Mouse (Mus musculus): ENCODE data around the gene 9930104L06Rik. TPM values are rescaled to one million over a fixed set of nuclear protein-coding genes. Genes with fewer than 3 reads are reported as not detected.

Gene 9930104L06Rik
- polyA plus RNA-seq, 1 experiment from 2014 or later = 16.5 TPM

DNA sequence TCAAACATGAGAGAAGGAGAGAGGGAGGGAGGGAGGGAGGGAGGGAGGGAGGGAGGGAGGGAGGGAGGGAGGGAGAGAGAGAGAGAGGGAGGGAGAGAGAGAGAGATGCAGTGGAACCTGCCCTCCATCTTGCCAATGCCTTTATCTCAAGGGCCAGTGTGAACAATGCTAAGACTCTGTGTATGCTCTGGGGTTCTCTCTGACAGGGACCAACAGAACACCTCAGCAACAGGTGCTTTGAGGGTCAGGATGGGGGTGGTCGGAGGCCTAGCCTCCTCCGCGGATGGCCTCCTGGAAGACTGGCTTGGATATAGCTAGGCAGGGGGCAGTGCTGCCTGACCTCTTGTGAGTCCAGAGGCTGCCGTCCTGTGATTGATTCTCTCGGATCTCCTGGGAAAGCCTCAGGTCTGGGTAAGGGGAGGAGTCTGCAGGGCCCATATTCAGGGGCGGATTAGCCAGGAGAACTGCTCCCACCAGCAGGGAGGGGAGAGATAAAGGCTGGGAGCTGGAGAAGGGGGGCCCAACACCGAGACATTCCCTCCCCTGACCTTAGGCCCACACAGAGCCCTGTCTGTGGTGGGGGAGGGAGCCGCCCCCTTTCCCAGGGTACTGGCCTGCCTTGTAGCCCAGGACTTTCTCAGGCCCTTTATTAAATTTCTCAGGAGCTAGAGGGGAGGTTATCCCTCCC, 28.2 kb downstream of the 9930104L06Rik start:
- Histone ChIP-seq H3K4me3 (no peak overlapping the region), H3K9ac (no peak overlapping the region), H3K27ac (no peak overlapping the region), H3K4me1 (peaks cover 8% of the 10 kb centered on the region), H3K9me3 (no peaks in the 10 kb centered on the region), H3K27me3 (replicated peaks) (no peaks in the 10 kb centered on the region; the same call in 1 of the 2 replicates), H3K36me3 (no peaks in the 10 kb centered on the region), H3K4me2 (replicated peaks) (no peak overlapping the region)
- WGBS = 10% methylated on average over 8 of the region's 8 CpGs
- ATAC-seq (ENCODE audit: low FRiP score, low read depth) = no peak

DNA sequence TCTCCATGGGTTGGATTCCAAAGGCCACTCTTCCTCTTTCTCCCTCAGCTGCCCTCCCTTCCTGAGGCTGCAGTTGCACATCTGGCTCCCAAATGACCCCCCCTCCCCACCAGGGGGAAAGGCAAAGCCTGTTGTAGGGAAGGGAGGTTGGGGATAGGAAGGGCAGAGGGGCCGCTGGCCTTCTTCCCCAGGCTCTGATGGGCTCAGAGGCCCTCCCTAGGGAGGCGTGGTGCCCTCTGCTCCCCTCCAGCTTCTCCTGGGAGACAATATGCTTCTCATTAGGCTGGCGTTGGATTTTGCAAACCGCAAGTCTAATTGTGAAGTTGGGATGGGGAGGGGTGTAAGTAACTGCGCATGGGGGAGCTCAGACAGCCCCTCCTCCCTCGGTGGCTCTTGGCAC, 31.9 kb downstream of the 9930104L06Rik start:
- H3K4me3 ChIP-seq = no peak overlapping the region
- no peaks in the 10 kb centered on the region for H3K36me3 ChIP-seq
- peaks cover 8% of the 10 kb centered on the region for H3K4me1 ChIP-seq
- H3K9ac ChIP-seq = no peak overlapping the region
- no peak overlapping the region for H3K4me2 ChIP-seq (replicated peaks)
- H3K27ac ChIP-seq = no peak overlapping the region
- no peaks in the 10 kb centered on the region; the same call in 1 of the 2 replicates for H3K27me3 ChIP-seq (replicated peaks)
- WGBS = 69% methylated on average over 6 of the region's 6 CpGs
- no peaks in the 10 kb centered on the region for H3K9me3 ChIP-seq
- ATAC-seq (ENCODE audit: low FRiP score, low read depth) = no peak

DNA sequence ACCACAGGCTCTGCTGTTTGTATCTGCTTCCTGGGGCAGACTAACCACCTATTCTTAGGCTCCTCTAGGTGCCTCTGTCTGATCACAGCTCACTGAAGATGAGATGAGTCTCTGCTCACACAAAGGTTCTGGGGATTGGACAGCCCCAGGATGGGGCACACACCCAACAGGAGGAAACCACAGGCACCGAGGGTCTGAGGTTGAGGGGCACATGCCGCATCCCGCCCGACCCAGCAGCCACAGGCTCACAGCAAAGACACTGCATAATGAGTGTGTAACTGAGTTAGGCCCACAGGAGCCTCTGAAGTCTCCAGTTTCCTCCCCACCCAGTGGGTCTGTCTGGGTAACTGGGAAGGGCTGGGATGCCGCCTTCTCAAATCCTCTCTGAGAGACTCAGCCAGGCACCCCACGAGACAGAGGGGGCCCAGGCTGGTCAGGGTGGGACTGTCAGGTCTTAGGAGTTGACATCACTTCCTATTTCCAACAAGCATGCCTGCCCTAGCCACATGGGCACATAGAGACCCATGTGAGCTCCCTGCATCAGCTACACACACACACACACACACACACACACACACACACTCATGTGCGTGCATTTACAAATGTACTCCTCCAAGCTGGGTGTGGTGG, 32.5 kb downstream of the 9930104L06Rik start:
- peaks cover 8% of the 10 kb centered on the region for H3K4me1 ChIP-seq
- no peak for ATAC-seq (ENCODE audit: low FRiP score, low read depth)
- 86% methylated on average over 7 of the region's 7 CpGs for WGBS

DNA sequence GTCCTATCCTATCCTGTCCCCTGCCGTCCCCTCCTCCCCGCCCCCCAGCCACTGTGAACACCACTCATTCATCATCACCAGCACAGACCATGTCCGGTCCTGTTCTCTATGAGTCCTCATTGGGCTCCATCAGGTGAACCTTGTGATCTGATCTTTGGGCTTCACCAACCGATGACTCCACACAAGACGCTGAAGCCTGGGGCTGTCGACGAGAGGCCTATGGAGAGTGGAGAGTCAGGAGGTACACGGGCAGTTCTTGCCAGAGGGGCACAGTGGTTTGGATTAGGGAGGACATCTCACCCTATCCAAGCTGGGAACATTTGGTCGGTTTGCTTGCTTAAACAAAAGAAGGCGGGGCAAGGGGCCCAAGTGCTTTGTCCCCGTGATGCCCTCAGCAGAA, 33.3 kb downstream of the 9930104L06Rik start:
- H3K36me3 ChIP-seq = no peaks in the 10 kb centered on the region
- H3K9ac ChIP-seq = no peak overlapping the region
- 74% methylated on average over 11 of the region's 11 CpGs for WGBS
- ATAC-seq (ENCODE audit: low FRiP score, low read depth) = no peak
- H3K4me1 ChIP-seq = peaks cover 5% of the 10 kb centered on the region
- H3K4me3 ChIP-seq = no peak overlapping the region
- H3K9me3 ChIP-seq = no peaks in the 10 kb centered on the region
- H3K27me3 ChIP-seq (replicated peaks) = no peaks in the 10 kb centered on the region; the same call in 1 of the 2 replicates
- H3K4me2 ChIP-seq (replicated peaks) = no peak overlapping the region
- no peak overlapping the region for H3K27ac ChIP-seq

More for the DNA sequence above, 32.5 kb downstream of the 9930104L06Rik start:
- no peaks in the 10 kb centered on the region for H3K36me3 ChIP-seq
- no peaks in the 10 kb centered on the region for H3K9me3 ChIP-seq
- no peak overlapping the region for H3K4me2 ChIP-seq (replicated peaks)
- no peak overlapping the region for H3K27ac ChIP-seq
- no peaks in the 10 kb centered on the region; the same call in 1 of the 2 replicates for H3K27me3 ChIP-seq (replicated peaks)
- H3K9ac ChIP-seq = no peak overlapping the region
- H3K4me3 ChIP-seq = no peak overlapping the region

DNA sequence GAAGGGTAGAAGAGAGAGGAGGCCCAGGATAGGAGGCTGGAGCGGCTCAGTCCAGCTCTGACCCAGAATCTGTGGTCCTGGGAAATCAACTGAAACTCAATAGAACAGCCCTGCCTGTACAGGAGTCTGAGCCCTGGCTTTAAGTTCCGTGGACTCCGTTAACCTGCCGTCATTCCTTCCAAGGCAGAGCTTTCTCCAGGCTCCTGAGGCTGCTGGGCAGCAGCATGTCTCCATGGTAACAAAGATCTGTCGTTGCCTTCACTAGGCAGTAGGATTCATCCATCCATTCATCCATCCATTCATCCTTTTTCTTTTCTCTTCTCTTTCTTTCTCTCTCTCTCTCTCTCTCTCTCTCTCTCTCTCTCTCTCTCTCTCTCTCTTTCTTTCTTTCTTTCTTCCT, 33.8 kb downstream of the 9930104L06Rik start:
- 50% methylated on average over 5 of the region's 5 CpGs for WGBS
- no peaks in the 10 kb centered on the region for H3K36me3 ChIP-seq
- no peak overlapping the region for H3K27ac ChIP-seq
- ATAC-seq (ENCODE audit: low FRiP score, low read depth) = no peak
- no peak overlapping the region for H3K4me3 ChIP-seq
- no peaks in the 10 kb centered on the region for H3K9me3 ChIP-seq
- H3K4me1 ChIP-seq = peaks cover 3% of the 10 kb centered on the region
- H3K4me2 ChIP-seq (replicated peaks) = no peak overlapping the region
- H3K27me3 ChIP-seq (replicated peaks) = no peaks in the 10 kb centered on the region; the same call in 1 of the 2 replicates
- H3K9ac ChIP-seq = no peak overlapping the region

DNA sequence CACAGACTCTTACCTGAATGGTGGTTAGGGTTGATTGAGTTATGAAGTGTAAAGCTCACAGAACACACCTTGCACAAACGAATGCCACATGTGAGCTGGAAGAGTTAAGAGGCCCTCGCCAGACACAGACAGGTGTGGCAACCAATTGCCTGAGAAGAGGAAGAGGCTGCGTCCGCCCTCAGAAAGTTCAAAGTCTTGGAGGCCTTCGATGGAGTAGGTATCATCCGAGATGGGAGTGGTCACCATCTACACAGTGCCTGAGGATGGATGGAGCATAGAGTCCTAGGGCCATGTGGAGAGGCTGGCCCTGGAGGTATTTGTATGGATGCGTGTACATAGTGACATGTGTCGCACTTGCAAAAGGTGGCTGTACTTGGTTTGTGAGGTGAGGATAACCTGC, 34.2 kb downstream of the 9930104L06Rik start:
- no peak overlapping the region for H3K27ac ChIP-seq
- H3K9me3 ChIP-seq = no peaks in the 10 kb centered on the region
- H3K27me3 ChIP-seq (replicated peaks) = no peaks in the 10 kb centered on the region; the same call in 1 of the 2 replicates
- no peak overlapping the region for H3K4me2 ChIP-seq (replicated peaks)
- peaks cover 3% of the 10 kb centered on the region; the same call in 1 of the 2 replicates for H3K4me1 ChIP-seq
- H3K36me3 ChIP-seq = no peaks in the 10 kb centered on the region
- ATAC-seq (ENCODE audit: low FRiP score, low read depth) = no peak
- H3K4me3 ChIP-seq = no peak overlapping the region
- WGBS = 86% methylated on average over 8 of the region's 8 CpGs
- no peak overlapping the region for H3K9ac ChIP-seq

DNA sequence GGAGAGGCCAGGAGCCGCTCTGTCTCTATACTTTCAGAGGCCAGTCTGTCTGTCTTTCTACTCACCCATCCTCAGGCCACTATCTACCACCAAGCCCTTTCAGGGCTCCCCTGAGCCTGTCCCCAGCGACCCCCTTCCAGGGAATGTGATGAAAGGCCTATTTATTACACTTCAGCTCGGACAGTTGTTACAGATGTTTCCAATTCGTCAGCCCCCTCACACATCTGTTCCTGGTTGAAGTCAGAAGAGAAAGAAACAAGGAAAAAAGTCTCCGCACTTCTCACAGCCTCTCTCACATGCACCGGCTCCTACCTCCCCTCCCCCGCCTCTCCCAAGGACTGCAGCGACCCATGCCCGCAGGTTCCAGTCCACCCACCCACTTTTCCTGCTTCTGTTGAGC, 35.5 kb downstream of the 9930104L06Rik start:
- Histone ChIP-seq H3K36me3 (no peaks in the 10 kb centered on the region), H3K9ac (no peak overlapping the region), H3K9me3 (no peaks in the 10 kb centered on the region), H3K4me3 (no peak overlapping the region), H3K27ac (no peak overlapping the region), H3K4me2 (replicated peaks) (no peak overlapping the region), H3K4me1 (peaks cover 3% of the 10 kb centered on the region; the same call in 1 of the 2 replicates), H3K27me3 (replicated peaks) (no peaks in the 10 kb centered on the region; the same call in 1 of the 2 replicates)
- ATAC-seq (ENCODE audit: low FRiP score, low read depth) = no peak
- WGBS = 60% methylated on average over 9 of the region's 9 CpGs

DNA sequence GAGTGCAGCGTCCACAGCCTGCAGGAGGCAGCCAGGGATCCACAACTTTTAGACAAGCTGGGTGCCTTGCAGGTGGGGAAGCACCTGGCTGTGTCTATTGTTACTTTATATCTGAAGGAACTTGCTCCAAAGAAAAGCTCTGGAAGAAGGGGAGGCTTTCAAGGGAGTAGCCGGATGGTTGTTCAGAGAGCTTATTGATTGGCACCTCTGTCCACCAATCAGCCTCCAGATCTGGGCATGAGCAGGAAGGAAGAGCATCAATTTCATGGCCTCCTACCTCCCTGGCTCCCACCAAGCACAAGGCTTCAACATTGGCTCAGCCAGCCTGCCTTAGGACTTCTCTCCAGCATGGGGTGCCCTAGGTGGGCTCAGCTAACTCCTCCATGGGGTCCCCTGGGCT, 36.4 kb downstream of the 9930104L06Rik start:
- no peak for ATAC-seq (ENCODE audit: low FRiP score, low read depth)
- H3K4me1 ChIP-seq = peaks cover 3% of the 10 kb centered on the region; the same call in 1 of the 2 replicates

DNA sequence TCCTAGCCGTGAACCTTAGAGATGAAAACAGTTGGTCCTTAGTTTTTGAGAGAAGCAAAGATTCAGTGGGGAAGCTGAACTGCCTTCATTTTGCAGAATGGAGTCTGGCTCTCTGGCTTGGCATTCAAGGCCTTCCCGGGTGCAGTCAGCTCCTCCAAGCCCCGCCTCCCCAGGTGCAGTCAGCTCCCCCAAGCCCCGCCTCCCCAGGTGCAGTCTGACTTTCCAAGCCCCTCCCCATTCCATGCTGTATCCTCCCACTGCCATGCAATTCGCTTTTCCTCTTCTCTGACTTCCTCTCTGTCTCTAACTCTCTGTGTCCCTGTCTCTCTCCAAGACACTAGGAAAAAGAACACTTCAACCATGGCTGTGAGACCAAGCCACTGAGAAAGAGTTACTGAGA, 41.4 kb downstream of the 9930104L06Rik start:
- Histone ChIP-seq H3K4me3 (no peak overlapping the region), H3K9me3 (no peaks in the 10 kb centered on the region), H3K4me1 (no peaks in the 10 kb centered on the region), H3K27me3 (replicated peaks) (peaks cover 16% of the 10 kb centered on the region), H3K4me2 (replicated peaks) (no peak overlapping the region), H3K9ac (no peak overlapping the region), H3K36me3 (no peaks in the 10 kb centered on the region), H3K27ac (no peak overlapping the region)
- ATAC-seq (ENCODE audit: low FRiP score, low read depth) = no peak
- 35% methylated on average over 5 of the region's 5 CpGs for WGBS

More for the DNA sequence above, 36.4 kb downstream of the 9930104L06Rik start:
- H3K9me3 ChIP-seq = no peaks in the 10 kb centered on the region
- WGBS = 80% methylated on average over 2 of the region's 2 CpGs
- no peaks in the 10 kb centered on the region; the same call in 1 of the 2 replicates for H3K27me3 ChIP-seq (replicated peaks)
- no peaks in the 10 kb centered on the region for H3K36me3 ChIP-seq
- H3K4me3 ChIP-seq = no peak overlapping the region
- no peak overlapping the region for H3K9ac ChIP-seq
- H3K27ac ChIP-seq = no peak overlapping the region
- no peak overlapping the region for H3K4me2 ChIP-seq (replicated peaks)

DNA sequence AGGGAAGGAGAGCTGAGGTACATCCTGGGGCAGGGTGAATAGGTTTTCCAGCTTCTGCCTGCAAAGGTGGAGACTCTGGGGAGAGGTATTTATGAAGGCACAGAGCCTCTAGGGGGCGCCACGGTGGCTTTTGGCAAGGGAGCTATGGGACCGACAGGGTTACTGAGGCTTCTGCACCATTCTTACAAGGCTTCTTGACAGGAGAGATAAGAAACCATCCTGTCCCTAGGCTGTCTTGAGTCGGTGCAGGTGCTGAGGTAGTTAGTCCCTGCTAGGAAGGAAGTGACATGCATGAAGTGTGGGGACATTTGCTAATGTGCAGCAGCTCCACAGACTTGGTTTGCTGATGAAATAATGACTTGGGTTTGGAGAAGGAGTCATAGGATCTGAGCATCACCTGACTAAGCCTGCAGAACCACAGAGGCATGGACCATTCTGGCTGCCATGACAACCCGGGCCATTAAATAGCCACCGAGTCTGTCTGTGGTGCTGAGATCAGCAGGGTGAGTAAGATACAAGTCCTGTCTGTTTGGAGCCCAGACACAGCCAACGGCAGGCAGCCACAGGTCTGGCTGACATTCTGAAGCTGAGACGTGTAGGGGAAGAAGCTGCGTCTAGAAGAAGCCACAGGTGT, 47.2 kb downstream of the 9930104L06Rik start:
- H3K27me3 ChIP-seq (replicated peaks) = peaks cover 74% of the 10 kb centered on the region
- 18% methylated on average over 9 of the region's 9 CpGs for WGBS

DNA sequence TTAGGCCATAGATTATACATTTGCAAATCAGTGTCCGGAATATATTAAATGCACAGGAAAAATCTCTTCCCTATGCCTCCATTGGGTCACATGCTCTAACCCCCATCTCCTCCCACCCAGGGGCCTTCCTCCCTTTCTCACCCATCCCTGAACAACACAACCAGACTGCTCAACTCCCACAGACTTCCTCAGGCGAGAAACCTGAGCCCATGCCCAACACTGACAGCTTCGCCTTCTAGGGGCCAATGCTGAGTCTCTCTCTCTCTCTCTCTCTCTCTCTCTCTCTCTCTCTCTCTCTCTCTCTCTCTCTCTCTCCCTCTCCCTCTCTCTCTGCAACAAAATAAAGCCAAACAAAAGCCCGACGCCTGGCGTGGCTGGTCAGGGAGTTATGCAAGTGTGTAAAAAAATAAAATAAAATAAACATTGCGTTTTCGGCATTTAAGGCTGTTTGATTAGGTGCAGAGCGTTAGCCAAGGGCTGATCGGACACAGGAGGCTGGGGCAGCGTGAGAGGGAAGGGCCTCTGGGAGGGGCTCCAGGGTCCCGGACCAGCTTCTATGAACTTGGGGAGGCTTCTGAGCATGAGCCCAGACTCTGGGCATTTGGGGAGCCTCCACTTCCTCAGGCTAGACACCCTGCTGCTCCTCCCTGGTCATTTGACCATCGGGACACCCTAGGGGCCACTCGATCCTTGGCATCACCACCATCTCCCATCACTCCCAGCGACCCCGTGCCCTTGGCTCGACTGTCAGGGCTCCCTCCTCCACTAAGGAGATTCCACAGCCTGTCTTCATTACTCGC, 48.2 kb downstream of the 9930104L06Rik start:
- peaks cover 85% of the 10 kb centered on the region for H3K27me3 ChIP-seq (replicated peaks)
- no peak overlapping the region for H3K4me2 ChIP-seq (replicated peaks)
- no peaks in the 10 kb centered on the region for H3K36me3 ChIP-seq
- no peak overlapping the region for H3K4me3 ChIP-seq
- H3K27ac ChIP-seq = no peak overlapping the region
- no peak overlapping the region for H3K9ac ChIP-seq
- peaks cover 16% of the 10 kb centered on the region for H3K4me1 ChIP-seq
- H3K9me3 ChIP-seq = no peaks in the 10 kb centered on the region
- ATAC-seq (ENCODE audit: low FRiP score, low read depth) = no peak
- WGBS = 7% methylated on average over 18 of the region's 18 CpGs

More for the DNA sequence above, 47.2 kb downstream of the 9930104L06Rik start:
- Histone ChIP-seq H3K9me3 (no peaks in the 10 kb centered on the region), H3K4me1 (peaks cover 10% of the 10 kb centered on the region), H3K4me3 (no peak overlapping the region), H3K9ac (no peak overlapping the region), H3K27ac (no peak overlapping the region), H3K36me3 (no peaks in the 10 kb centered on the region), H3K4me2 (replicated peaks) (no peak overlapping the region)
- no peak for ATAC-seq (ENCODE audit: low FRiP score, low read depth)

Data from neural tube, embryonic 12.5 days (tissue).